Mouse (Mus musculus): ENCODE measurements around the gene Xpc.

GRCm38 (mm10) chr6:91491004-91491403 lies 24.7 kb downstream of the Xpc start:
- TF ChIP-seq CTCF (conservative IDR thresholded peaks at IDR 0.05; ENCODE audit: low read length) (no peak), NANOG (IDR thresholded peaks at IDR 0.05; ENCODE audit: borderline replicate concordance, low read length) (no peak)
